Mouse (Mus musculus) stomach, postnatal 0 days (tissue): ENCODE data around the gene Gm10840. TPM values are rescaled to one million over a fixed set of nuclear protein-coding genes. Genes with fewer than 3 reads are reported as not detected.
A peak's percentile ranks its signal among the peaks of the same experiment; 100 is the strongest.

Experiments used
- ATAC-seq: fragments of 200-750 bp; cut with Nextera tagmentation; 2 replicates; pipeline ENCODE4 v1.8.0; 2017; ENCODE audit not compliant: low FRiP score, low TSS enrichment
- DNase-seq: peaks from one replicate; pipeline ENCODE4 v3.0.0-alpha.2; 2016; ENCODE audit warnings: low spot score
- H3K27ac ChIP-seq: fragments of 300-500 bp; sonication (generic); replicated peaks from 2 replicates; pipeline ENCODE4 v1.5.1; 2014; ENCODE audit warnings: mild to moderate bottlenecking, control low read depth
- H3K27me3 ChIP-seq: fragments of 300-500 bp; sonication (generic); 2 replicates; pipeline ENCODE4 v1.6.1; 2014; ENCODE audit warnings: low read length; ENCODE audit not compliant: control insufficient read depth, insufficient read depth
- H3K36me3 ChIP-seq: fragments of 300-500 bp; sonication (generic); 2 replicates; pipeline ENCODE4 v1.6.1; 2014; ENCODE audit warnings: low read length, mixed read lengths; ENCODE audit not compliant: control insufficient read depth, insufficient read depth
- H3K4me1 ChIP-seq: fragments of 300-500 bp; sonication (generic); replicated peaks from 2 replicates; pipeline ENCODE4 v1.6.1; 2014; ENCODE audit warnings: antibody characterized with exemption; ENCODE audit not compliant: control insufficient read depth, insufficient read depth
- H3K4me2 ChIP-seq: fragments of 300-500 bp; sonication (generic); replicated peaks from 2 replicates; pipeline ENCODE4 v1.6.1; 2014; ENCODE audit warnings: low read depth, mild to moderate bottlenecking, control low read depth, moderate library complexity
- H3K4me3 ChIP-seq: fragments of 300-500 bp; sonication (generic); 2 replicates; pipeline ENCODE4 v1.5.1; 2014; ENCODE audit warnings: low read depth, low read length, control low read depth
- H3K9ac ChIP-seq: fragments of 300-500 bp; sonication (generic); 2 replicates; pipeline ENCODE4 v1.6.1; 2014; ENCODE audit warnings: mild to moderate bottlenecking, low read length, control low read depth, mixed read lengths
- H3K9me3 ChIP-seq: fragments of 300-500 bp; sonication (generic); 2 replicates; pipeline ENCODE4 v1.6.1; 2016; ENCODE audit warnings: low read length; ENCODE audit not compliant: control insufficient read depth
- CTCF ChIP-seq: IDR thresholded peaks from 2 replicates; pipeline ENCODE4 v1.5.1; 2016; ENCODE audit warnings: antibody characterized with exemption, low read depth, mild to moderate bottlenecking, moderate library complexity
- EP300 ChIP-seq: optimal IDR thresholded peaks from 2 replicates; pipeline ENCODE3; 2016; ENCODE audit warnings: antibody characterized with exemption
- WGBS: fragments of 180-500 bp; shearing (Covaris S2); extraction: QIAGEN DNeasy Blood & Tissue Kit; methylation state at CpG from one replicate; pipeline ENCODE4 v1.1.7; 2014; 5-methylcytosine and 5-hydroxymethylcytosine counted together
- polyA plus RNA-seq: library from polyadenylated mRNA; unstranded; fragments of >200 nt; fragmentation: Nextera tagmentation; extraction: Ambion mirVana; gene quantifications from 2 replicates; pipeline ENCODE4 v1.2.1, GENCODE M21; 2015

Gm10840 gene
- polyA plus RNA-seq, 1 experiment from 2014 or later, result not detected

DNA sequence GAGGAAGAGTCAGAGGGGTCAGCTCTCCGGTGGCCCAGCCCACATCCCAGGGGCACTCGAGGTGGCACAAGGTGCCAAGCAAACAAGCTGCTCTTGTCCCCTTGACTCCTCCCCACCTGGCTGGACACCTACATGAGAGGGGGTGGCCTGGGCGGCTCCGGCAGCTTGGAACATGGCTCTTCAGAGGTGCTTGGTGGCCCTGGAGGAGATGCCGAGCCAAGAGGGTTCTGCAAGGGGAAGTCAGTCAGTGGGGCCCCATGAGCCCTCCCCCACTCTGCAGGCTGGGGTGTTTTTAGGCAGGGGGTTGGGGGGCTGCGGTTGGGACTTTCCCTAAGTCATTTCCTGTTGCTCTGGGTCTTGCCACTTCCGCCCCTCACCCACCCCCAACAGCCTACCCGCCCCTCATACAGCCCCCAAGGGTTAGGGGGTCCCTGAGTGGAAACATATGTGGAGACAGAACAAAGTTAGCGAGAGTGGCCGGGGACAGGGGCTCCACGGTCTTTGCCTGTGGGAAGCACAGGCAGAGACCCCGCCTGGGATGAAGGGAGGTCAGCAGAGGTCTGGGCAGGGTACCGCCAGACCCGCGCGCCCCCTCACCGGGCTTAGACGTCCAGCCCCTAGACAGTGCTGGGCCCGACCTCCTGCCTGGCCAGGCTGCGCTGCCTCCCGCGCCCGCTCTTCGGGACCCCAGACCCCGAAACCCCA lies 1.3 kb upstream of the Gm10840 start:
- Histone ChIP-seq H3K9me3 (no peaks in the 10 kb centered on the region), H3K36me3 (peaks cover 7% of the 10 kb centered on the region), H3K9ac (peak overlapping the region; percentile 83), H3K4me3 (peak overlapping the region; percentile 69), H3K27ac (peak overlapping the region; percentile 88), H3K4me1 (0 out of 2 replicates have a peak, but pooled peaks cover 2% of the 10 kb centered on the region), H3K27me3 (no peaks in the 10 kb centered on the region), H3K4me2 (peak overlapping the region; percentile 92)
- WGBS, result 3% methylated on average over 25 of the region's 25 CpGs
- DNase-seq (peak; percentile 55), ATAC-seq (peak; percentile 59)
- TF ChIP-seq CTCF (no peak), EP300 (no peak)

DNA sequence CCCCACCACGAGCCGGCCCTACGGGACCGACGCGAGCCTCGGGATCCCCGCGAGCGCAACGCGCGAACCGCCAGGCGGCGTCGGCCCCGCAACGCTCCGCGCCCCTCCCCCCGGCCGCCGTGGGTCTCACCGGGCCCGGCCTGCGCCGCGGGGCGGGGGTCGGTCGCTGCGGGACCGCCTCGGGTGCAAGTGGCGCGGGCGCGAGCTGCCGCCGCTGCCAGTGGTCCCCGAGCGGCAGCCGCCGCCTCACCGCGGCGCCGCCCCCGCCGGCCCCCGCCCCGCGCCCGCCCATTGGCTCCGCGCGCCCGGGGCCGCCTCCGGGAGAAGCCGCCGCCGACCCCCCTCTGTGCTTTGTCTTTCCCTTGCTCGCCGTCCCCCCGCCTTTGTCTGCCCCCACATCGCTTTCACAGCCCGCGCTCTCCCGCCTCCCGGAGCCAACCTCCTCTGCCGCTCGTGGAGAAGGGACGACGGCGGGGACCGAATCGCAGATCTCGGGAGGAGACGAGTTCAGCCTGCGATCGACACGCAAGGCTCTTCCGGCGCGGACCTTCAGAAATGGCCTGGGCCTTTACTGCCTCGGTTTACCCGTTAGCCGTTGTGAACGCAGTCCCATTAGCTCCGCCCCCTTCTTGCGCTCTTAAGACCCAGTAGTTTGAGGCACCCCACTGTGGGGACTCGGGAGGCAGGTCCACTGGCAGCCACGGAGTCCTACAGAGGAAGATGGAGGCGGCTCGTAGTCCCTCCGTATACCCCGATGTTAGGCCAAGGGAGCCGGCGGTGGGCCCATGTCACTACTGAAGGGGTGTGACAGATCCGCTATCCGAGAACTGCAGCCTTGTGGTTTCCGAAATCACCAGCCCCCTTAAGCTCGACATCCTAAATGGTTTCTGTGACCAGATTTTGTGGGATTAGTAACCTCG lies 469 bp upstream of the Gm10840 start:
- H3K4me2 ChIP-seq, result peak overlapping the region; percentile 92
- under 1% methylated on average over 67 of the region's 106 CpGs for WGBS
- peak; percentile 66 for DNase-seq

DNA sequence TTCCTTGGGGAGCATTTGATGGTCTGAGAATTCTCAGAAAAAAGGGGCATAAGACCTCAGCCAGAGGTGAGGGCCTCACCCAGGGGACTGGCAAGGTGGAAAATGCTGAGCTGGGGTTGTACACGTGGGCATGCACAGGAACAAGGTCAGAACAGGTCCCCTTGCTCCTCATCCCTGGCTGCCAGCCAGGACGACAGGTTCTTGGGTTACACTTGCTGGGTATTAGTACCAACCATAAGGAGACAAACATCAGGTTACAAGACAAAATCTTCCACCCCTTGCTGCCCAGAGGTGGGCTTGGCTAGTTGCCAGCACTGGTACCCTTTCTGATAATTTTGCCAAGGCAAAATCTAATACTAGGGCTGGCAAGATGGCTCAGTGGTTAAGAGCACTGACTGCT lies 1.6 kb downstream of the Gm10840 start:
- 75% methylated on average over 2 of the region's 2 CpGs for WGBS
- ATAC-seq, result no peak
- Histone ChIP-seq H3K4me1 (0 out of 2 replicates have a peak, but pooled peaks cover 2% of the 10 kb centered on the region), H3K9ac (no peak overlapping the region), H3K36me3 (peaks cover 4% of the 10 kb centered on the region; the same call in 1 of the 2 replicates), H3K4me3 (no peak overlapping the region), H3K9me3 (no peaks in the 10 kb centered on the region), H3K27me3 (no peaks in the 10 kb centered on the region), H3K4me2 (no peak overlapping the region), H3K27ac (no peak overlapping the region)
- no peak for DNase-seq
- TF ChIP-seq EP300, result no peak
- TF ChIP-seq CTCF, result no peak

More for the DNA sequence above, 469 bp upstream of the Gm10840 start:
- peak overlapping the region; percentile 83 for H3K9ac ChIP-seq
- TF ChIP-seq EP300, result no peak
- peak; percentile 36; the same call in 1 of the 2 replicates for TF ChIP-seq CTCF
- H3K4me3 ChIP-seq, result peak overlapping the region; percentile 69
- H3K27ac ChIP-seq, result peak overlapping the region; percentile 88
- 0 out of 2 replicates have a peak, but pooled peaks cover 2% of the 10 kb centered on the region for H3K4me1 ChIP-seq
- no peaks in the 10 kb centered on the region for H3K27me3 ChIP-seq
- no peaks in the 10 kb centered on the region for H3K9me3 ChIP-seq
- peak; percentile 35 for ATAC-seq
- H3K36me3 ChIP-seq, result peaks cover 5% of the 10 kb centered on the region

DNA sequence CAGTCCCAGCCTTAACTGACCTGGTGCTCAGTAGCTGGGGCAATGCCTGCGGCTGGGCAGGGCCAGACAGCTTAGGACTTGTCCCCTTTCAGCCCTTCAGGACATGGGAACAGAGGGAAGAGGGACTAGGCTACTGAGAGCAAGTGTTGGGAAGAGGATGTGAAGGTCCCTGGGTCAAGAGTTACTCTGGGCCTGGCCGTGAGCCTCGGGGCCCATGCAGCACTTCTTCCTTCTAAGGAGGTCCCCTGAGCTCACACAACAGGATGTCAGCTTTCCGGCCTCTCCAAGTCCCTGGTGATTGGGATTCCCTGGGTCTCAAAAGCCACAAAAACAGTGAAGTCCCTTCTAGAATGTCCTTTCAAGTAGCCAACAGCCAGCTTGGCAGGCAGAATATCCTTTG lies 2.9 kb downstream of the Gm10840 start:
- no peak for DNase-seq

DNA sequence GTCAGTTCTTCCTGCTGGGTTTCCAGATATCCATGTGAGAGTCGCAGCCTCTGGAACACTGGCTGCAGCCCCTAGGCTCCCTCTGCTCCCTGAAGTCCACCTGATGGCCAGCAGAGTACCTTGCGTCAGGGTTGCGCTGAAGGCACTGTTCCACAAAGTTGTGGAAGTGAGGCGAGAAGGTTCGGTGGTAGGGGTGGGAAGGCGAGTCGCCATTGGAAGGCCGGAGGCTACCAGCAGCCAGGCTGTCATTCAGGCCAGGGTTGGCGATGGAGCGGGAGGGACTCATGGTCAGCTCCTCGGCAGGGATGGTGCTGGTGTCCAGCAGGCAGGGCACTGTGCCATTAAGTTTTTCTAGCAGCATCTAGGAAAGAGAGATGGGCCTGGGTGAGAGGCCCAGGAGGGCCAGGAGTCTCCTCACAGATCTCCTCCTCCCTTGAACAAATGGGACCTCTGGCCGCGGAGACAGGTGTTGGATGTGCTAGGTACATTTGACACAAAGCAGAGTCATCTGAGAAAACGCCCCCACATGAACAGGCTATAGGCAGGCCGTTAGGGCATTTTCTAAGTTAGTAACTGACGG lies 4.0 kb downstream of the Gm10840 start:
- Histone ChIP-seq H3K27ac (no peak overlapping the region), H3K36me3 (peaks cover 4% of the 10 kb centered on the region; the same call in 1 of the 2 replicates), H3K9ac (no peak overlapping the region), H3K27me3 (no peaks in the 10 kb centered on the region), H3K4me1 (no peaks in the 10 kb centered on the region), H3K4me3 (no peak overlapping the region), H3K9me3 (no peaks in the 10 kb centered on the region), H3K4me2 (no peak overlapping the region)
- WGBS, result 90% methylated on average over 16 of the region's 16 CpGs
- DNase-seq (no peak), ATAC-seq (no peak)
- TF ChIP-seq EP300 (no peak), CTCF (no peak)

More for the DNA sequence above, 2.9 kb downstream of the Gm10840 start:
- TF ChIP-seq EP300 (no peak), CTCF (no peak)
- Histone ChIP-seq H3K9ac (no peak overlapping the region), H3K27me3 (no peaks in the 10 kb centered on the region), H3K4me3 (no peak overlapping the region), H3K4me2 (no peak overlapping the region), H3K36me3 (peaks cover 4% of the 10 kb centered on the region; the same call in 1 of the 2 replicates), H3K27ac (no peak overlapping the region), H3K9me3 (no peaks in the 10 kb centered on the region), H3K4me1 (0 out of 2 replicates have a peak, but pooled peaks cover 2% of the 10 kb centered on the region)
- no peak for ATAC-seq
- 84% methylated on average over 4 of the region's 4 CpGs for WGBS
